Mouse (Mus musculus) heart, embryonic 14.5 days (tissue): Measurements from ENCODE around the gene Rhobtb1. TPM values are rescaled to one million over a fixed set of nuclear protein-coding genes. Genes with fewer than 3 reads are reported as not detected.

Experiments
- ATAC-seq: fragments of 200-750 bp; cut with Nextera tagmentation; 2 replicates; pipeline ENCODE4 v1.8.0; 2017; ENCODE audit warnings: low read depth, moderate TSS enrichment; ENCODE audit not compliant: insufficient number of reproducible peaks, insufficient read depth, low FRiP score
- H3K27ac ChIP-seq, 2 experiments: fragments of 200-500 bp in 1 of 2; fragments of 300-500 bp in 1 of 2; sonication (generic) in 1 of 2; replicated peaks in 1 of 2; 2 replicates each; pipeline ENCODE4 v1.5.1; 2012 to 2014; ENCODE audit warnings: low read depth in 2 of 2, low read length in 2 of 2, control low read depth in 1 of 2, mild to moderate bottlenecking in 1 of 2, mixed read lengths in 1 of 2; ENCODE audit not compliant: control insufficient read depth in 1 of 2, insufficient read depth in 1 of 2
- H3K27me3 ChIP-seq: fragments of 300-500 bp; sonication (generic); 2 replicates; pipeline ENCODE4 v1.6.1; 2014; ENCODE audit warnings: mild to moderate bottlenecking, low read length, control low read depth; ENCODE audit not compliant: control insufficient read depth, insufficient read depth
- H3K36me3 ChIP-seq: fragments of 300-500 bp; sonication (generic); 2 replicates; pipeline ENCODE4 v1.6.1; 2014; ENCODE audit warnings: mild to moderate bottlenecking, control low read depth, low read length, mixed read lengths; ENCODE audit not compliant: control insufficient read depth, insufficient read depth
- H3K4me1 ChIP-seq, 2 experiments: fragments of 200-500 bp in 1 of 2; fragments of 300-500 bp in 1 of 2; sonication (generic) in 1 of 2; 2 replicates each; pipeline ENCODE4 v1.6.1; 2012 to 2014; ENCODE audit warnings: low read length in 2 of 2, control low read depth in 1 of 2, mixed read lengths in 1 of 2; ENCODE audit not compliant: control insufficient read depth in 2 of 2, insufficient read depth in 2 of 2
- H3K4me2 ChIP-seq: fragments of 300-500 bp; sonication (generic); 2 replicates; pipeline ENCODE4 v1.6.1; 2014; ENCODE audit warnings: mild to moderate bottlenecking, low read length
- H3K4me3 ChIP-seq, 2 experiments: fragments of 200-500 bp in 1 of 2; fragments of 300-500 bp in 1 of 2; sonication (generic) in 1 of 2; 2 replicates each; pipeline ENCODE4 v1.5.1; 2012 to 2014; ENCODE audit warnings: low read length in 2 of 2, mild to moderate bottlenecking in 2 of 2, control low read depth in 1 of 2, low read depth in 1 of 2, moderate library complexity in 1 of 2; ENCODE audit not compliant: control insufficient read depth in 1 of 2, insufficient read depth in 1 of 2
- H3K9ac ChIP-seq: fragments of 300-500 bp; sonication (generic); 2 replicates; pipeline ENCODE4 v1.6.1; 2014; ENCODE audit warnings: mild to moderate bottlenecking, low read length
- H3K9me3 ChIP-seq: fragments of 300-500 bp; sonication (generic); 2 replicates; pipeline ENCODE4 v1.6.1; 2016; ENCODE audit warnings: low read length, control low read depth; ENCODE audit not compliant: control insufficient read depth
- WGBS: fragments of 180-500 bp; shearing (Covaris S2); extraction: QIAGEN DNeasy Blood & Tissue Kit; methylation state at CpG from one replicate; pipeline ENCODE4 v1.1.7; 2014; 5-methylcytosine and 5-hydroxymethylcytosine counted together
- polyA plus RNA-seq: library from polyadenylated mRNA; unstranded; fragments of >200 nt; fragmentation: Nextera tagmentation; extraction: Ambion mirVana; gene quantifications from 2 replicates; pipeline ENCODE4 v1.2.1, GENCODE M21; 2014

Gene Rhobtb1
- polyA plus RNA-seq, 1 experiment from 2014 or later = 38.6 TPM

DNA sequence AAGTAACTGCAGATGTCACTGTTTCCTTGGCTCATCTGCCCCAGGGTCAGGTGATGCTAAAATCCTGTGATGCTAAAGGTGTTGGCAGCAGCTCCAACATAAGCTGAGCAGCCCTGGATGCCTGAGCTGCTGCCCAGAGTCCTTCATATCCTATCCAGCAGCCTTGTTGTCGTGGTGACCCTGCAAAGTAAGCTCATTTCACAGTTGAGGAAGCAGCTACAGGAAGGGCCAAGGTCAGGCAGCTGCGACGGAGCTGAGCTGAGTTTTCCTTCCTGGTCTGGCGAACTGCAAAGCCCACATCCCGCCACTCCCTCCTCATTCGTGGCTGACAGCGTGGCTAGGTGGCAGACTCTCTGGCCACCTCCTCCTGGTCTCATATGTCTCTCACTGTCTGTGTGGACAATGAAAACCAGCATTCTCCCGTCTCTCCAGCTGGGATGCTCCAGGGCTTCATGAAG, 103.2 kb downstream of the Rhobtb1 start:
- H3K4me2 ChIP-seq = no peak overlapping the region
- 0 out of 2 replicates have a peak, but pooled peaks have one; percentile 14 for ATAC-seq
- peak overlapping the region; percentile 75 to 85 for H3K27ac ChIP-seq
- H3K9ac ChIP-seq = peak overlapping the region; percentile 52
- H3K4me3 ChIP-seq = no peak overlapping the region
- WGBS = 11% methylated on average over 8 of the region's 8 CpGs
- H3K9me3 ChIP-seq = no peaks in the 10 kb centered on the region
- peaks cover 27% of the 10 kb centered on the region for H3K36me3 ChIP-seq
- no peaks in the 10 kb centered on the region for H3K27me3 ChIP-seq
- peaks cover 33 to 54% of the 10 kb centered on the region in 2 experiments for H3K4me1 ChIP-seq

DNA sequence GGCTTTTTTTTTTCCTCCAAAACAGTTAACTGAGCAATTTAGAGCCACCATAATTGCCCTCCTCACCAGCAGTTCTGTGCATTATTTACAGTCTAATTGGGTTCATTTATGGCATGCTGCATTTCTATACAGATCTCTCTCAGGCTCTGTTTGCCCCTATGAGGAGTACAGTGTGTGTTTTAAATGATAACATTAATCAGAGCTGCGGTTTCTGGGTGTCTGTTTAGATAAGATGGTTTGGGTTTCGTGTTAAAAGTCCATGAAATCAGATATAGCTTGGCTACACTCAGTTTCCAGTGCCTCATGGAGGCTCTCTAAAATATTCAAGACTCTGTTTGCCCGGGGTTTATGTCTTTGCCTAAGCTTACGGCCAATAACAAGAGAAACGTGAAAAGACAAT, 104.4 kb downstream of the Rhobtb1 start:
- H3K4me2 ChIP-seq = no peak overlapping the region
- ATAC-seq = no peak
- no peak overlapping the region for H3K4me3 ChIP-seq
- H3K36me3 ChIP-seq = peaks cover 24% of the 10 kb centered on the region
- H3K4me1 ChIP-seq = peaks cover 34 to 60% of the 10 kb centered on the region in 2 experiments
- 47% methylated on average over 5 of the region's 5 CpGs for WGBS
- H3K27ac ChIP-seq = no peak overlapping the region
- H3K27me3 ChIP-seq = no peaks in the 10 kb centered on the region
- no peaks in the 10 kb centered on the region for H3K9me3 ChIP-seq
- H3K9ac ChIP-seq = no peak overlapping the region

DNA sequence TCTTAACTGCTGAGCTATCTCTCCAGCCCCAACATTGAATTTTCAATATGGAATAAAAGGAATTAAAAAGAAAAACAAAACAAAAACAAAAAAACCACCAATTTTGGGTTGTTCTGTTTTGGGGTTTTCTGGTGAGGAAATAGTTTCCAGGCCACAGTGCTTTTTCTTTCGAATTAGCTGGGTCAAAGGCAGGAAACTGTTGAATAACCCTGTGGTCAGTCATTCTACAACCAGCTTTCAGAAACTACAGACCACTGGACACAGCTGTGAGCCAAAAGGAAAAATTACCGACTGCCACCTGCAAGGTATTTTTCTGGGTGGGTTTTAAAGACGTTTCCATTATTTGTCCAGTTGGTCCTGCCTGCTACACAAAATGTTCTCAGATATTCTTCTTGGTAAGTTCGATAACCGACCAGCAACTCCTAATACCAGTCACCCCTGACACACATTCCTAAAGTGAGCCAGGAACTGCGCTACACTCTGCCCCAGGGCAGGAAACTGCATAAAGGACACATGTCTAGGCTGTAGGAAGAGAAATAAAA, 106.4 kb downstream of the Rhobtb1 start:
- no peaks in the 10 kb centered on the region for H3K9me3 ChIP-seq
- no peaks in the 10 kb centered on the region for H3K27me3 ChIP-seq
- H3K9ac ChIP-seq = no peak overlapping the region
- 77% methylated on average over 6 of the region's 6 CpGs for WGBS
- H3K4me2 ChIP-seq = no peak overlapping the region
- H3K4me3 ChIP-seq = no peak overlapping the region
- peaks cover 20% of the 10 kb centered on the region for H3K36me3 ChIP-seq
- no peak for ATAC-seq
- peaks cover 35 to 65% of the 10 kb centered on the region in 2 experiments for H3K4me1 ChIP-seq
- peak overlapping the region; percentile 19 to 73; a peak in 2 of 4 replicates for H3K27ac ChIP-seq

DNA sequence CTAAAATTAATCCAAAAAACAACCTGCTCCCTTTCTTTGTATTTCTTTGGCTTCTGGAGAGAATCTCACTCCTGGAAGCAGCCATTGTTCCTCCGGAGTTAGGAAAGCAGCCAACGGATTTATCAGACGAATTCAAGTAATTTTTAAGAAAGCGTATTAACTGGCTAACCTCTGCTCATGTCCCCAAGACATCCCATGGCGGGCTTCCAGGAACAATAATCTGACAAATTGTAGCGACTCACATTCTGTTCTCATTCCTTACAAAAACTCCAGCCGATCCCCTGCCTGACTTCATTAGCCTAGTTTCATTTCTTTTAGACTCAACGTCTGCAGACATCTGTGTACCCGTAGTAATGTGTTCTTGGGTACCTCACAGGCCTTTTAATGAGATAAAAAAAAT, 107.4 kb downstream of the Rhobtb1 start:
- H3K9me3 ChIP-seq = no peaks in the 10 kb centered on the region
- 61% methylated on average over 9 of the region's 9 CpGs for WGBS
- H3K36me3 ChIP-seq = peaks cover 20% of the 10 kb centered on the region
- no peak overlapping the region for H3K4me2 ChIP-seq
- no peak overlapping the region for H3K4me3 ChIP-seq
- H3K27me3 ChIP-seq = no peaks in the 10 kb centered on the region
- H3K4me1 ChIP-seq = peaks cover 30 to 65% of the 10 kb centered on the region in 2 experiments
- no peak for ATAC-seq
- peak overlapping the region; percentile 6 to 73; a peak in 2 of 4 replicates for H3K27ac ChIP-seq
- no peak overlapping the region for H3K9ac ChIP-seq

DNA sequence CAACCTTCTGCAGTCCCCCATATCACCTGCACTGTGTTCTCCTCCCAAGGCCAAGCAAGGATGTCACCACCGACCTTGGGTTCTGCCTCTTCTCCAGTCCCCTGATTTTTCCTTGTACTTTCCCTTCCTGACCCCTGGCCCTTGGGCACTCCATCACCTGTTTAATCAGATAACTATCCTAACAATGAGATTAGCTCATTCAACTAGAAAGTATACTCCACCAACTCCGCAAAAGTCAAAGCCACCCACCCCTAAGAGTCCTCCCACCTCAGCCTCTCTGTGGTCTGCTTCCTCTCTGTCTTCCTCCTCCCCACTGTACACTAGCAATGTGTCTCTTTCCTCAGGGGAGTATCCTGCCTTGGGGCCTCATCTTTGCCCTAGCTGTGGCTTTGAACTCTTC, 107.9 kb downstream of the Rhobtb1 start:
- WGBS = 56% methylated on average over 2 of the region's 2 CpGs
- H3K4me1 ChIP-seq = peaks cover 28 to 65% of the 10 kb centered on the region in 2 experiments
- ATAC-seq = no peak
- no peak overlapping the region for H3K4me3 ChIP-seq
- peak overlapping the region; percentile 6 to 73; a peak in 3 of 4 replicates for H3K27ac ChIP-seq
- H3K27me3 ChIP-seq = no peaks in the 10 kb centered on the region
- H3K9me3 ChIP-seq = no peaks in the 10 kb centered on the region
- peaks cover 20% of the 10 kb centered on the region for H3K36me3 ChIP-seq
- H3K9ac ChIP-seq = no peak overlapping the region
- H3K4me2 ChIP-seq = no peak overlapping the region

DNA sequence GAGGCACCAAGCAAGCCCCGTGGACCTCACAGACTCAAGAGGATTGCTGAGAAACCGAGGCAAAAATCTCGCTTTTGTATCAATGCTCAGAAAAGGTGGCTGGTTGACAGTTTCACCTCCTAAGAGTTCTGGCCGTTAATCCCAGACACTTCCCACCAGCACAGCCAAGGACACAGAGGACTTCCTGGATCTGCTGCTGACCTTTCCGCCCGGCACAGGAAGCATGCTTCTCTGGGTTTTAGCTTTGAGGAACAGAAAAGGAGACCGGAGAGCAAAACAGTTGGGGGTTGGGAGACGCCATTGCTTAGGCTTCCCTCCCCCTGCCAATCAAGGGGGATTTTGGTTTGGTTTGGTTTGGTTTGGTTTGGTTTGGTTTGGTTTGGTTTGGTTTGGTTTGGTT, 108.7 kb downstream of the Rhobtb1 start:
- H3K9me3 ChIP-seq = no peaks in the 10 kb centered on the region
- peaks cover 22 to 67% of the 10 kb centered on the region in 2 experiments for H3K4me1 ChIP-seq
- ATAC-seq = no peak
- peaks cover 20% of the 10 kb centered on the region for H3K36me3 ChIP-seq
- no peak overlapping the region for H3K9ac ChIP-seq
- no peak overlapping the region for H3K4me2 ChIP-seq
- H3K27ac ChIP-seq = peak overlapping the region; percentile 8 to 26; a peak in 1 of 4 replicates
- no peaks in the 10 kb centered on the region for H3K27me3 ChIP-seq
- 74% methylated on average over 8 of the region's 8 CpGs for WGBS
- H3K4me3 ChIP-seq = no peak overlapping the region

DNA sequence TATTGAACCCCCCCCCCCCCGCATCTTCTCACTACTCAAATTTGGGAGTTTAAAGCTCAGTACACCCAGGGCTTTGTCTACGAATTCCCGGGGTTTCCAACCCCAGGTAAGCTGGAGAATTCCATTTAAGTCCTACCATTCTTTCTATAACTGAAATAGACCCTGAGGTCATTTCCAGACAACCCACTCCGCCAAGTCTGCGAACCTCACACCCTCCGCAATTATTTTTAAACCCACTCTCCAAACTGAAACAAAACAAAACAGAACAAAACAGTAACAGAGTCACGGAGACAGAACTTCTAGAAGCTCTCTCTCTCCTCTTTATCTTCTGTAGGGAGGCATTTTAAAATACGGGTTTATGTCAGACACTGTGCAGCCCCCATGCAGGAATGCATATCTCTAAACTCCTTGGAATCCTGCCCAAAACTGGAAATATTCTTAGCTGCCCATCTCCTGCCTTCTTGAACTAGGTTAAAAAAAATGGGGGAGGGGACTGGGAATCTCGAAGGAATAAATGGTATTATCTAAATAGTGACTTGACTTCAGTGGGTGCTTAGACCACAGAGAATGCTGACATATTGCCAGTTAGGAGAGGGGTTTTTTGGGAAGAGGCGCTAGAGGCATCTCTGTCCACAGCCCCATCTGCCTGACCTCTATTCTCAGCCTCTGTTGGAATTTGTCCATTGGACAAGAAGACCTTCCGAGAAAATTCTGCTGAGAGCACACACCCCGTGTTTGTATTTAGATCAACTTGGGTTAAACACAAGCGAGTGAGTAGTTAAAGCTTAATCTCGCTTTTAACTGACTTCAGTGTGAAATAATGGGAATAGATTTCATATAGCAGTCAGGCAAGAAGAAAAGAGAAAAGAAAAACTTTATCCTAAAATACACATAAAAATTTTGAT, 111.9 kb downstream of the Rhobtb1 start:
- Histone ChIP-seq H3K27me3 (no peaks in the 10 kb centered on the region), H3K9ac (peak overlapping the region; percentile 60), H3K4me2 (peak overlapping the region; percentile 61), H3K36me3 (peaks cover 20% of the 10 kb centered on the region), H3K27ac (peak overlapping the region; percentile 82 to 91), H3K4me1 (peaks cover 29 to 78% of the 10 kb centered on the region in 2 experiments), H3K9me3 (no peaks in the 10 kb centered on the region), H3K4me3 (peak overlapping the region in 1 of 2 experiments; percentile 22; a peak in 3 of 4 replicates)
- ATAC-seq = peak; percentile 37; the same call in 1 of the 2 replicates
- 19% methylated on average over 14 of the region's 14 CpGs for WGBS
